Mouse (Mus musculus): ENCODE results near the gene Gnl2.

Gene Gnl2

GRCm38 (mm10) chr4:125002978-125003377 is 13.4 kb upstream of the Gnl2 start:
- in situ Hi-C loops (cut with MboI): no loop called here

GRCm38 (mm10) chr4:125004886-125005285 is 11.5 kb upstream of the Gnl2 start:
- in situ Hi-C loops (cut with MboI): no loop called here

- in situ Hi-C loops (cut with MboI): no loop called here
These were observed 8.9 kb upstream of the Gnl2 start for GRCm38 (mm10) chr4:125007460-125007859.

- in situ Hi-C loops (cut with MboI): no loop called here
These were observed 8.2 kb upstream of the Gnl2 start for GRCm38 (mm10) chr4:125008220-125008619.

- in situ Hi-C loops (cut with MboI): no loop called here
These were observed 7.7 kb upstream of the Gnl2 start for GRCm38 (mm10) chr4:125008712-125009111.

GRCm38 (mm10) chr4:125017431-125017830 is 1.0 kb downstream of the Gnl2 start:
- in situ Hi-C loops (cut with MboI): no loop called here

GRCm38 (mm10) chr4:125020780-125021538 is 4.6 kb downstream of the Gnl2 start:
- in situ Hi-C loops (cut with MboI): no loop called here

GRCm38 (mm10) chr4:125029891-125030614 is 13.7 kb downstream of the Gnl2 start:
- in situ Hi-C loops (cut with MboI): no loop called here

GRCm38 (mm10) chr4:125034341-125034740 is 18.0 kb downstream of the Gnl2 start:
- in situ Hi-C loops (cut with MboI): no loop called here

GRCm38 (mm10) chr4:125044454-125044853 is 28.1 kb downstream of the Gnl2 start:
- in situ Hi-C loops (cut with MboI): no loop called here

GRCm38 (mm10) chr4:125055385-125055784 is 39.0 kb downstream of the Gnl2 start:
- in situ Hi-C loops (cut with MboI): loop anchor here (25.0 kb wide), 1 partner anchor 118 kb away; the partner anchor contains the start of genes 9930104L06Rik and Cdca8

- in situ Hi-C loops (cut with MboI): loop anchor here (25.0 kb wide), 1 partner anchor 119 kb away; the partner anchor contains the start of genes 9930104L06Rik and Cdca8
These were observed 40.1 kb downstream of the Gnl2 start for GRCm38 (mm10) chr4:125056476-125056875.

- in situ Hi-C loops (cut with MboI): loop anchor here (25.0 kb wide), 1 partner anchor 120 kb away; the partner anchor contains the start of genes 9930104L06Rik and Cdca8
These were observed 40.9 kb downstream of the Gnl2 start for GRCm38 (mm10) chr4:125057273-125057672.

- in situ Hi-C loops (cut with MboI): loop anchor here (25.0 kb wide), 1 partner anchor 121 kb away; the partner anchor contains the start of genes 9930104L06Rik and Cdca8
These were observed 41.6 kb downstream of the Gnl2 start for GRCm38 (mm10) chr4:125058033-125058432.

- in situ Hi-C loops (cut with MboI): loop anchor here (25.0 kb wide), 1 partner anchor 122 kb away; the partner anchor contains the start of genes 9930104L06Rik and Cdca8
These were observed 42.6 kb downstream of the Gnl2 start for GRCm38 (mm10) chr4:125059025-125059424.

- in situ Hi-C loops (cut with MboI): loop anchor here (25.0 kb wide), 1 partner anchor 127 kb away; the partner anchor contains the start of genes 9930104L06Rik and Cdca8
These were observed 47.4 kb downstream of the Gnl2 start for GRCm38 (mm10) chr4:125063829-125064228.

GRCm38 (mm10) chr4:125065517-125066307 is 49.3 kb downstream of the Gnl2 start, which contains the start of gene Dnali1:
Gene Dnali1, minus strand, starts transcription at chr4:125065703.
- in situ Hi-C loops (cut with MboI): loop anchor here (25.0 kb wide), 1 partner anchor 128 kb away; the partner anchor contains the start of genes 9930104L06Rik and Cdca8

- in situ Hi-C loops (cut with MboI): loop anchor here (25.0 kb wide), 1 partner anchor 129 kb away; the partner anchor contains the start of genes 9930104L06Rik and Cdca8
These were observed 50.3 kb downstream of the Gnl2 start, which contains the start of gene Snip1 for GRCm38 (mm10) chr4:125066490-125067370. Gene Snip1, plus strand, starts transcription at chr4:125066672.

GRCm38 (mm10) chr4:125077700-125078099 is 61.3 kb downstream of the Gnl2 start:
- in situ Hi-C loops (cut with MboI): no loop called here

- in situ Hi-C loops (cut with MboI): no loop called here
These were observed 62.3 kb downstream of the Gnl2 start for GRCm38 (mm10) chr4:125078698-125079097.

Data from mature B cell (primary cell).